Mouse (Mus musculus) heart, embryonic 15.5 days (tissue): ENCODE measurements at regions not wholly inside any gene's neighbourhood (a gene's known extent, or its start where the extent isn't known, plus 50 kb on each side); places are given as distances from the start of the nearest gene placed in this dataset.
A peak's percentile ranks its signal among the peaks of the same experiment; 100 is the strongest.

Experiments used
- ATAC-seq: fragments of 200-750 bp; cut with Nextera tagmentation; replicated peaks from 2 replicates; pipeline ENCODE4 v1.8.0; 2017; ENCODE audit warnings: low read depth, moderate TSS enrichment; ENCODE audit not compliant: insufficient number of reproducible peaks, insufficient read depth, low FRiP score
- H3K27ac ChIP-seq: fragments of 300-500 bp; sonication (generic); 2 replicates; pipeline ENCODE4 v1.5.1; 2015; ENCODE audit warnings: mild to moderate bottlenecking, inconsistent platforms
- H3K27me3 ChIP-seq: fragments of 300-500 bp; sonication (generic); 2 replicates; pipeline ENCODE4 v1.6.1; 2015; ENCODE audit warnings: inconsistent platforms
- H3K36me3 ChIP-seq: fragments of 300-500 bp; sonication (generic); 2 replicates; pipeline ENCODE4 v1.6.1; 2015; ENCODE audit warnings: mild to moderate bottlenecking, inconsistent platforms
- H3K4me1 ChIP-seq: fragments of 300-500 bp; sonication (generic); replicated peaks from 2 replicates; pipeline ENCODE4 v1.6.1; 2015; ENCODE audit warnings: inconsistent platforms
- H3K4me2 ChIP-seq: fragments of 300-500 bp; sonication (generic); 2 replicates; pipeline ENCODE4 v1.6.1; 2015; ENCODE audit warnings: inconsistent platforms, mild to moderate bottlenecking, moderate library complexity
- H3K4me3 ChIP-seq: fragments of 300-500 bp; sonication (generic); 2 replicates; pipeline ENCODE4 v1.5.1; 2015; ENCODE audit warnings: mild to moderate bottlenecking, inconsistent platforms
- H3K9ac ChIP-seq: fragments of 300-500 bp; sonication (generic); 2 replicates; pipeline ENCODE4 v1.6.1; 2015; ENCODE audit warnings: mild to moderate bottlenecking, inconsistent platforms
- H3K9me3 ChIP-seq: fragments of 300-500 bp; sonication (generic); replicated peaks from 2 replicates; pipeline ENCODE4 v1.6.1; 2016; ENCODE audit warnings: inconsistent platforms
- WGBS: fragments of 180-500 bp; shearing (Covaris S2); methylation state at CpG from one replicate; pipeline ENCODE4 v1.1.7; 2015; ENCODE audit warnings: mixed read lengths; 5-methylcytosine and 5-hydroxymethylcytosine counted together

DNA sequence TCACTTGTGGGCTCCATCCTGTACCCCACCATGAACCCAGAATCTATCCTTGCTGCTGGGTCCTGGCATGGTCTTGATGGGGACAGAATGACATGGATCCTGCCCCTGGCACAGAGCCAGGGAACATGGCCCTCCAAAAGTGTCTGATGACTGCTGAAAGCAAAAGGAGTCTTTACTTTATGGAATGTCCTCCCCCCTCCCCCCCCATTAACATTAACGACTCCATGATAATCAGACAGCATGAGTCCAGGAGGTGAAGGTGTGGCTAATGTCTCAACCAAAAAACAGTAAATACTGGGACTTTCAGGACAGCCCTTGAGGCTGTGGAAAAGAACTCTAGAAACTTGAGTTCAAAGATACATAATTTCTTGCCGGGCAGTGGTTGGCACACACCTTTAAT is 133.9 kb upstream of the Spin1 start:
- 55% methylated on average over 2 of the region's 2 CpGs for whole genome bisulfite sequencing
- H3K36me3 ChIP-seq = no peaks in the 10 kb centered on the region
- H3K9ac ChIP-seq = no peak overlapping the region
- H3K27me3 ChIP-seq = no peaks in the 10 kb centered on the region
- no peaks in the 10 kb centered on the region for H3K4me1 ChIP-seq
- H3K9me3 ChIP-seq = no peaks in the 10 kb centered on the region
- H3K4me3 ChIP-seq = no peak overlapping the region
- H3K27ac ChIP-seq = no peak overlapping the region
- no peak overlapping the region for H3K4me2 ChIP-seq
- no peak for ATAC-seq

DNA sequence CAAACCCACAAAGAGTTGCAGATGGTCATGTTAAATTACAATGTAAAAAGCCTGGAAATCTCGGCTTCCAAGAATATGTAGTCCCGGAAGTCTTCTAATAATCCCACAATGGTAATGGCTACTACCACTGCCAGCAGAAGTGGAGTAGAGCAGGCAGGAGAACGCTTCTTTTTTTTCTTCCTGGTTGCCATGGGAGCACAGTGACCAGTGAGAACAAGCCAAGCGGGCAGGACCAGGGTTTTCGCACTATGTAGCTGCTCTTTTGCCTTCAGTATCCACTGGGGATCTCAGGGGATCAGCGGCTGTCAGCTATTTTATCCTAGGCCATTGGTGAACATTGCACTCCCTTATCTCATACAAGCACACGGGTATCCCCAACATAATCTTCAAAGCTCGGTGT is 127.3 kb upstream of the Spin1 start:
- Histone ChIP-seq H3K4me1 (no peaks in the 10 kb centered on the region), H3K36me3 (no peaks in the 10 kb centered on the region), H3K27ac (no peak overlapping the region), H3K27me3 (no peaks in the 10 kb centered on the region), H3K9ac (no peak overlapping the region), H3K4me3 (no peak overlapping the region), H3K9me3 (no peaks in the 10 kb centered on the region), H3K4me2 (no peak overlapping the region)
- 0 out of 2 replicates have a peak, but pooled peaks have one; percentile 31 for ATAC-seq
- WGBS = 54% methylated on average over 8 of the region's 8 CpGs

DNA sequence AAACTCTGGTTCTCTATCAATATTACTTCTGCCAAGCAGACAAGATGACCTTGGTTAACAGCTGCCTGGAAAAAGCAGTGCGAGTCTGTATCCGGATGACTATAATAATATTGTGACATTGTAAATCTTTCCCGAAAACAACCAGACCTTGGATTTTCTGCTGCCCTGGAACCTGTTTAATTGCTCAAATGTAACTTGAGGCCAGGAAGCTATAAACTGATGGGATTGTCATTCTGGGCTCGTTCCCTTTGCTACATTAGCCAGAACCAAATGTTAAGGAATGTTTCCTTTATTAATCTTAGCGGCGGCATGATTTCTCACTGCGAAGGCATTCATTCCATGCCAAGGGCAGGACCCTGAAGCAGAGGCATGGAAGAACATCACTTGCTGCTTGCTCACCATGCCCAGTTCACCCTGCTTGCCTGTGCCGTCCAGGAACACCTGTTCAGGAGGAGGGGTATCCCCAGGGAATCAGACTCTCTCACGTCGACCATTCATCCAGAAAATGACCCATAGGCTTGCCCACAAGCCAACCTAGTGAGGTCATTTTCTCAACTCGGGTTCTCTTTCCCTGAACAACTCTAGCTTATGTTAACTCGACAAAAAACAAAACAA is 125.3 kb upstream of the Spin1 start:
- Histone ChIP-seq H3K4me3 (no peak overlapping the region), H3K9me3 (no peaks in the 10 kb centered on the region), H3K9ac (no peak overlapping the region), H3K27ac (no peak overlapping the region), H3K4me2 (no peak overlapping the region), H3K36me3 (no peaks in the 10 kb centered on the region), H3K4me1 (no peaks in the 10 kb centered on the region), H3K27me3 (no peaks in the 10 kb centered on the region)
- 66% methylated on average over 12 of the region's 12 CpGs for WGBS
- no peak for ATAC-seq

DNA sequence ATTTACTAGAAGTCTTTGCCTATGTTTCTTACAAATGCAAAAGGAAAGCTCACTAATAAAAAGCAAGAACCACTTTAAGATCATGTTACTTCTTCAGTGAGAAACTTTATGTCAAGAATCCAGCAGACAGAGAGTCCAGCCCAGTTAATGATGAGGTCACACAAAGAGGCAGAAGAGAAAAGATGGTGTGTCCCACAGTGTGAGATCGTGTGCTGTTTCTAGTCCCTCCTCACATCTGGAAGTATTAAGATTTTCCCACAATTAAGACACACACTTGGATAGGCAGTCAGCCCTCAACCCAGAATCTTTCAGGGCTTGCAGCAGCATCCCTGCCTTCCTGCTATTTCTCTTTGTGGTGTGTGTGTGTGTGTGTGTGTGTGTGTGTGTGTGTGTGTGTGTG is 118.7 kb upstream of the Spin1 start:
- Histone ChIP-seq H3K9me3 (no peaks in the 10 kb centered on the region), H3K36me3 (no peaks in the 10 kb centered on the region), H3K4me3 (no peak overlapping the region), H3K4me2 (no peak overlapping the region), H3K27me3 (no peaks in the 10 kb centered on the region), H3K4me1 (no peaks in the 10 kb centered on the region), H3K9ac (no peak overlapping the region), H3K27ac (no peak overlapping the region)
- ATAC-seq = no peak
- 43% methylated on average over 1 of the region's 1 CpGs for WGBS

DNA sequence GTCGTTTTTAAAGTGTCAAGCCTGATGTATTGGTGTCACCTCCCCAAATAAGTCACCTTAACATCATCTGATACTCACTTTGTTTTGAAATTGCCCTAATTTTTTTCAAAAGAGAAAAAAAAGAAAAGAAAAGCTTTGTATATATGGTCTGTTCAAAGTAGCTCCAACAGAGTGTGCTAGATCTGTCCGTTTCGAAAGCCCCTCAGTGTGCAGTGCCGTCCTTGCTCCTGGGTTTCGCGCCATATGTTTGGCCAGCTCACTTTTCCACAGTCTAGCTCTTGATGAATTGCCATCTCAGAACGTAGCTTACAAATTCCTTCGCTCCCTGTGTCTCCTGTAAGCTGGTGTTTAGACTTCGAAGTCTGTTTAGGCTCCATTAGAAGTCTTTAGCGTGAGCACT is 117.7 kb upstream of the Spin1 start:
- no peak for ATAC-seq
- H3K4me3 ChIP-seq = no peak overlapping the region
- H3K27ac ChIP-seq = no peak overlapping the region
- WGBS = 73% methylated on average over 10 of the region's 10 CpGs
- no peak overlapping the region for H3K9ac ChIP-seq
- H3K36me3 ChIP-seq = no peaks in the 10 kb centered on the region
- H3K4me1 ChIP-seq = no peaks in the 10 kb centered on the region
- H3K9me3 ChIP-seq = no peaks in the 10 kb centered on the region
- no peaks in the 10 kb centered on the region for H3K27me3 ChIP-seq
- H3K4me2 ChIP-seq = no peak overlapping the region

DNA sequence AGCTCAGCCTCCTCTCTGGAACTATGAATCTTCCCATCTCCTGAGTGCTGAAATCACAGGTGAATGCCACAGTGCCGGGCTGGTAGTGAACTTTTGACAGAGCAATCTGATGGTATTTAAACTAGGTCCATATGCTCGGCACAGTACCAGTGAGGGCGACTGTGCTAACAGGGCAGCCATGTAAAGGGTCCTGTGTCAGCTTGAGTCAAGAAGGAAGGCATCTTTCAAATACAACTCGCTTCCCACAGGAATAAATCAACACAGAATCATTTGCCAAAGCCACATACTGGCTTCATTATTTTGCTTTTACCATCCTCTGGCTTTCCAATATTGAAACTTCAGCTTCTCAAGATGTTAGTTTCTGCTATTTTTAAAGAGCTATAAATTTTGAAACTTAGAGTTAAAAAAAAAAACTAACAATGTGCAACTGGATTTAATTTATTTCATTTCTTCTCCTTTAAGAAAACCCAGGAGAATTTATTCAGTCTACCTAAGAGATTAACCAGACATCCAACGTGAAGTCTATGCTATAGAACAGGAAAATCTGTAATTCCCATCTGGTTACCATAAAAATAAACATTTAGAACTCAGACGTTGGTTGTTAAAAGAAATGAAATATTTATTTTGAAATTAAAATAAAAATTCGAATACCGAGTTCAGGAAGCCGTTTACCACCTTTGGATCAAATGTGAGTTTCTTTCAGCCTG is 108.8 kb upstream of the Spin1 start:
- Histone ChIP-seq H3K27me3 (no peaks in the 10 kb centered on the region), H3K9me3 (no peaks in the 10 kb centered on the region), H3K4me3 (no peak overlapping the region), H3K36me3 (no peaks in the 10 kb centered on the region), H3K4me1 (no peaks in the 10 kb centered on the region), H3K27ac (no peak overlapping the region), H3K4me2 (no peak overlapping the region), H3K9ac (no peak overlapping the region)
- WGBS = 65% methylated on average over 9 of the region's 9 CpGs
- no peak for ATAC-seq

DNA sequence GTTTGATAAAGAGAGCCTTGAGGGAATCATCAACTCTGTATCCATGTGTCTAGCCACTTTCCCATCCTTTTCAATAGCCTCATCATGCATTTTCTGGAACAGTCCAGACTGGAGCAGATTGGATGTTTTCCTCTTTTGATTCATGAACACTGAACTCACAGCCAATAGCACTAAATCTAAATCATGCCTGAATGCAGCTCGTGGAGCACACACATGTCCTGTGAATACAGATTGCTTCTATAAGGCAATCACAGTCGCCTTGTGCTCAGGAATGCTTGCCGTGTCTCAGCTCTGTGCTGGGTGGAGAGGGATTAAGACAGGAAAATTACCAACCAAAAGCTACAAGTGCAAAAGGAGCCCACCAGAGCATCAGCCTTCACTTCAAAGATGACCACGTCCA is 100.9 kb upstream of the Spin1 start:
- Histone ChIP-seq H3K4me1 (no peaks in the 10 kb centered on the region), H3K4me2 (no peak overlapping the region), H3K36me3 (no peaks in the 10 kb centered on the region), H3K27me3 (no peaks in the 10 kb centered on the region), H3K9ac (no peak overlapping the region), H3K27ac (no peak overlapping the region), H3K4me3 (no peak overlapping the region), H3K9me3 (no peaks in the 10 kb centered on the region)
- ATAC-seq = no peak
- WGBS = 72% methylated on average over 4 of the region's 4 CpGs

DNA sequence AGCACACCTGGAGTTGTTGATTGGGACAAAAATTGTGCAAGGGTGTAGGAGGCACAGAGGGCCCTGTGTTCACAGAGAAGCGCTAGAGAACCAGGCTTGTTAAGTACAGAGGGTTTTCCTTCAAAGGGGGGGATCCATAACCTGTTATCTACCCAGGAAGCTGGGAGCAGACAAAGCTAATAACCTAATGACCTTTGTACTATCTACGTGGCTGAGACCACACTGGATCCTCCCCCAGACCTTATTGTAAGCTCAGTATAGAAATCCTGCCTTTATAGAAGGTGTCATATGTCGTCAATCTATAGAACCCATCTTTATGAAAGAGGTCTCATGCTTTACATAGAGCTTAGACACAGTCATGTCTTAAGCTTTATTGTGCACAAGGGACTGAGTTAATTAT is 95.9 kb upstream of the Spin1 start:
- no peak overlapping the region for H3K4me2 ChIP-seq
- H3K4me3 ChIP-seq = no peak overlapping the region
- no peaks in the 10 kb centered on the region for H3K9me3 ChIP-seq
- no peaks in the 10 kb centered on the region for H3K36me3 ChIP-seq
- no peak overlapping the region for H3K9ac ChIP-seq
- no peaks in the 10 kb centered on the region for H3K27me3 ChIP-seq
- no peak for ATAC-seq
- no peaks in the 10 kb centered on the region for H3K4me1 ChIP-seq
- H3K27ac ChIP-seq = no peak overlapping the region
- WGBS = 63% methylated on average over 3 of the region's 3 CpGs

DNA sequence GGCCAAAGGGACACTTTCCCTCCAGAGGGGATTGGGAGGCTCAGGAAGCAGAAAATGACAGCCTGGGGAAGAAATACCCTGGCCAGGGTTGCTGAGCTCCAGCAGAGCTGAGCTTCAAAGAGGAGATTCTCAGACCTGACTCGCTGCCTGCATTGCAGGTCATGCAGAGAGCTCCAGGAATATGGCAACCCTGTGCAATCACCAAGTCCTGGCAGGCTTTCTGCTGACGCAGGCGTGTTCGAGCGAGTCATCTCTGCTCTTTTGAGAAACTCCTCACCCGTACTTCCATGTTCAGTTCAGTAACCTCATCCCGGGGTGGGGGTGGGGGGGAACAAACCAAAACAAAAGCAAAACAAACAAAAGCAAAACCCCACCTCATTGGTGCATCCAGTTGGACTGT is 89.9 kb upstream of the Spin1 start:
- ATAC-seq = no peak
- H3K36me3 ChIP-seq = no peaks in the 10 kb centered on the region
- H3K27me3 ChIP-seq = no peaks in the 10 kb centered on the region
- H3K4me3 ChIP-seq = no peak overlapping the region
- no peaks in the 10 kb centered on the region for H3K4me1 ChIP-seq
- no peak overlapping the region for H3K27ac ChIP-seq
- 85% methylated on average over 7 of the region's 7 CpGs for WGBS
- H3K9ac ChIP-seq = no peak overlapping the region
- H3K4me2 ChIP-seq = no peak overlapping the region
- no peaks in the 10 kb centered on the region for H3K9me3 ChIP-seq

DNA sequence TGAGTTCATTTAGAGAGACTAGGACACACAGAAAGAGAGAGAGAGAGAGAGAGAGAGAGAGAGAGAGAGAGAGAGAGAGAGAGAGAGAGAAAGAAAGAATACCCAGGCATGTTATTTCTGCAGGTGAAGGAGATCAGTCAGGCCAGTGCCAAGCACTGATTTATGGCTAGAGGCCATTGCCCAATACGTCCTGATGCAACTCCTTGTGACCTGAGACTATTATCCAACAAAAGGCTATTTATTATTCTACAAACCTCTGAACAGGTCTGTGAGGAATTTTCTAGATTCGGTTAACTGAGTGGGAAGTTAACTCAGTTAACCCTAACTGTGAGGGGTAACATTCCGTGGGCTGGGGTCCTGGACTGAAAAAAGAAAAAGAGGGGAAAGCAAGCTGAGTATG is 84.5 kb upstream of the Spin1 start:
- no peak for ATAC-seq
- H3K9ac ChIP-seq = no peak overlapping the region
- H3K4me1 ChIP-seq = peaks cover 14% of the 10 kb centered on the region
- WGBS = 81% methylated on average over 3 of the region's 3 CpGs
- H3K27me3 ChIP-seq = no peaks in the 10 kb centered on the region
- no peaks in the 10 kb centered on the region for H3K9me3 ChIP-seq
- no peak overlapping the region for H3K4me3 ChIP-seq
- H3K27ac ChIP-seq = no peak overlapping the region
- H3K36me3 ChIP-seq = no peaks in the 10 kb centered on the region
- no peak overlapping the region for H3K4me2 ChIP-seq

DNA sequence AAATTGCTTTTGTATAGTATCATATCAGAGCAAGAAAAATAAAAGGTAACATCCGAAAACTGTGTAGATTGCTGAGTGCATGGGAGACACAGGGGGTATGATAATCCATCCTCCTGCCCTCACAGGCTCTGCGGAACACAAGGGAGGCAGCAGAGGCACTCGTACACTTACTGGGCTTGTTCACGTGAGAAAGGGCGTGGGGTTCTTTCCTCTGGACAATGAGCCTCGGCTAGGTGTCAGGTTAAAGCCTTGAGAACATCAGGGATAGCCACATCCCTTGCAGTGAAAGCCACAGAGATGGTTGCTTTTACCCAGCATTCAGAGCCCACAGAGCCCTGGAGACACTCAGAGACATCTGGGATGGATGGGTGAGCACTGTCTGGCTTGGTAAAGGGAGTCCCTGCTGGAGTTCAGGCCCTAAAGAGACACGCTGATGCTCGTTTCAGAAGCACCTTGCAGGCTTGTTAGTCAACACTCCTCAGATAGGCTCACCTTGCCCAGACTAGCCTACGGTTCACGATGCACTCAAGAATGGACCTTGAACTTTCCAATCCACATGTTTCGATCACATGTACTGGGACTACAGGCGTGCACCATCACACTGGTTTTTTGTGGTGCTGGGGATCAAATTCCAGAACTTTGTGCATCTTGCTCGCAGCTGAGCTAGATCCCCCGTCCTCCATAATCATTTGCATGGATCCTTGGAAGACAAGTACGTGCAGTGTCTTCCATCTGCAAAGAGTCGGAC is 83.5 kb upstream of the Spin1 start:
- Histone ChIP-seq H3K4me1 (peaks cover 15% of the 10 kb centered on the region), H3K27me3 (no peaks in the 10 kb centered on the region), H3K27ac (peak overlapping the region; percentile 55; the same call in 1 of the 2 replicates), H3K9ac (no peak overlapping the region), H3K4me3 (no peak overlapping the region), H3K4me2 (no peak overlapping the region), H3K9me3 (no peaks in the 10 kb centered on the region), H3K36me3 (no peaks in the 10 kb centered on the region)
- no peak for ATAC-seq
- 78% methylated on average over 16 of the region's 16 CpGs for WGBS
